Mouse (Mus musculus): Measurements from ENCODE around the gene Esyt1.

DNA sequence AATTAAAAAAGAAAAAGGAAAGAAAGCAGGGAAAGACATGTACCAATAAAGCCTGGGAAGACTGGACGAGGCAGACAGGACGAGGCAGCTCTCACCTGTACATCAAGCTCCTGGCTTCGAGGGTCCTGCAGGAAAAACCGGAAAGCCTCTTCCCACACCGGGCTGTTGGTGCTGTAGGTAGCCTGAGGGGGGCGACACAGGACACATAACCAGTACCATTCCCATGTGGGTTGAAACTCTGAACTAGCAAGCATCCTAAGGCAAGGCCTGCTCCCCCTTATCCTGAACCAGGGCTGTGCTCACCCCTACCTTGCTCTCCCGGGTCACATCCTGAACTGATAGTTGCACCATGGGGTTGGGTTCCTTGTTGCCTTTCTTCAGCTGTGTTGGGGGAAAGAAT lies 6.8 kb downstream of the Esyt1 start:
- TF ChIP-seq POLR2A (IDR thresholded peaks at IDR 0.05; ENCODE audit: extremely low read depth, insufficient read depth, low read length) (no peak), CTCF (IDR thresholded peaks at IDR 0.05; ENCODE audit: low read depth, low read length) (peak; percentile 84)
